Mouse (Mus musculus): ENCODE data around the gene Slc31a1. TPM values are rescaled to one million over a fixed set of nuclear protein-coding genes. Genes with fewer than 3 reads are reported as not detected.

Slc31a1 gene
- polyA plus RNA-seq, 1 experiment from 2014 or later = 49.0 TPM

DNA sequence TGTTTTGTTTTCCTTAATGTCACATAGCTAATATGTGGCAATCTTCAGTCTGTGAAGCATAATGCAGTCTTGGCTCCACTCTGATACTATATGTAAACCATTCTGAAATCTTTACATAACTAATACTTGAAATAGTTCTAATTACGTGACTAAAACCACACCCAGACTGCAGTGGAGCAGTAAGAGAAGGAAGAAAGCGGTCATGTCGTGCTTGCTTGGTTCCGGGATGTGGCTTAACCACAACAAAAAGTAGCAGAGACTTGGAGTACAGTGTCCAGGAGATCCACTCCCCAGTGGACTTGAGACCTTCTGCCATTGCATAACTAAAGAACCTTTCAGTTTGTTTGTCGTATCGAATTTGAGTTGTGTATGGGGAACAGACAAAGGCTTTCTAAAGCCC lies 7.1 kb downstream of the Slc31a1 start:
- Histone ChIP-seq H3K27ac (replicated peaks; ENCODE audit: low read depth, low read length) (no peak overlapping the region), H3K9ac (replicated peaks; ENCODE audit: low read length) (no peak overlapping the region), H3K27me3 (ENCODE audit: control insufficient read depth, insufficient read depth, low read length) (no peaks in the 10 kb centered on the region), H3K4me3 (ENCODE audit: low read depth, low read length) (no peak overlapping the region), H3K4me1 (ENCODE audit: control insufficient read depth, insufficient read depth, low read length) (no peaks in the 10 kb centered on the region), H3K4me2 (ENCODE audit: low read depth, low read length) (no peak overlapping the region), H3K9me3 (replicated peaks; ENCODE audit: control insufficient read depth, low read length) (no peaks in the 10 kb centered on the region), H3K36me3 (replicated peaks; ENCODE audit: control insufficient read depth, insufficient read depth, low read depth, low read length) (no peaks in the 10 kb centered on the region)
- no peak for ATAC-seq (replicated peaks; ENCODE audit: insufficient number of reproducible peaks, low FRiP score, low TSS enrichment, low read depth)
- no peak for DNase-seq (ENCODE audit: low spot score)
- 92% methylated on average over 6 of the region's 6 CpGs for WGBS

DNA sequence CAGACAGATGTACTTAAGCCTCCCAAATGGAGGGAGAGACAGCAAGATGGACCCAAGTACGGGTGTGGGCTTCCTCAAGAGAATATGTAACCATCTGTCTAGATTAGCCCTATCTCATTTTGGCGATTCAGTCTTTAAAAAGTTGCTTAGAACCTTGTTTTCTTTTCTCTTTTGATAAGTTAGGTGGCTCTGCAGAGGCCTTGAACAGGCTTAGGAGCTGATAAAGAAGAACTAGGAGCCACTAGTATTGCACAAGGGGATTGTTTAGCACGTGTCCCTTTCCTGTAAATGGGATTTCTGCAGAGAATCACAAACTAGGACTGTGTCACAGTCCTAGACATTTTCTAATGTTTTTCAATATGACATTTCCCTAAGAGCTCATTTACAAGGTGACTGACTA lies 8.6 kb downstream of the Slc31a1 start:
- Histone ChIP-seq H3K27me3 (ENCODE audit: control insufficient read depth, insufficient read depth, low read length) (no peaks in the 10 kb centered on the region), H3K9ac (replicated peaks; ENCODE audit: low read length) (no peak overlapping the region), H3K36me3 (replicated peaks; ENCODE audit: control insufficient read depth, insufficient read depth, low read depth, low read length) (no peaks in the 10 kb centered on the region), H3K4me3 (ENCODE audit: low read depth, low read length) (no peak overlapping the region), H3K4me1 (ENCODE audit: control insufficient read depth, insufficient read depth, low read length) (no peaks in the 10 kb centered on the region), H3K4me2 (ENCODE audit: low read depth, low read length) (no peak overlapping the region), H3K9me3 (replicated peaks; ENCODE audit: control insufficient read depth, low read length) (no peaks in the 10 kb centered on the region), H3K27ac (replicated peaks; ENCODE audit: low read depth, low read length) (no peak overlapping the region)
- ATAC-seq (replicated peaks; ENCODE audit: insufficient number of reproducible peaks, low FRiP score, low TSS enrichment, low read depth) (no peak), DNase-seq (ENCODE audit: low spot score) (no peak)
- 84% methylated on average over 3 of the region's 3 CpGs for WGBS

DNA sequence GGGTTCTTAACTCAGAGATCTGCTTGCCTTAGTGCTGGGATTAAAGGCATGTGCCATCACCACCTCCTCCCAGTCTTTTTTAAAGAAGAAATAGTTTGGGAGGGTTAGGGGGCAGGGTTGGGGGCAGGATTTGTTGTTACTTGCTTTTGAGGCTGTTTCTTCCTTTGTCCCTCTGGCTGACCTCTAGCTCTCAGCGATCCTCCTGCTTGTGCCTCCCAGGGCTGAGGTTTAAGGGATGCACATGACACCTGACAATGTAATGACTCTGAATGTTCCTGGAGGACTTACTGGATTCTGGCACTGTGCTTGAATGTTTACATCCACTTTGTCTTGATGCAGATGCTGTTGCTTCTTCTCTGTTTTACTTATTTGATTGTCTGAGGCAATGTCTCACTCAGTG lies 11.9 kb downstream of the Slc31a1 start:
- Histone ChIP-seq H3K27me3 (ENCODE audit: control insufficient read depth, insufficient read depth, low read length) (no peaks in the 10 kb centered on the region), H3K4me3 (ENCODE audit: low read depth, low read length) (no peak overlapping the region), H3K9me3 (replicated peaks; ENCODE audit: control insufficient read depth, low read length) (no peaks in the 10 kb centered on the region), H3K9ac (replicated peaks; ENCODE audit: low read length) (no peak overlapping the region), H3K27ac (replicated peaks; ENCODE audit: low read depth, low read length) (no peak overlapping the region), H3K4me1 (ENCODE audit: control insufficient read depth, insufficient read depth, low read length) (no peaks in the 10 kb centered on the region), H3K4me2 (ENCODE audit: low read depth, low read length) (no peak overlapping the region), H3K36me3 (replicated peaks; ENCODE audit: control insufficient read depth, insufficient read depth, low read depth, low read length) (no peaks in the 10 kb centered on the region)
- 39% methylated on average over 1 of the region's 1 CpGs for WGBS
- no peak for ATAC-seq (replicated peaks; ENCODE audit: insufficient number of reproducible peaks, low FRiP score, low TSS enrichment, low read depth)
- DNase-seq (ENCODE audit: low spot score) = no peak

DNA sequence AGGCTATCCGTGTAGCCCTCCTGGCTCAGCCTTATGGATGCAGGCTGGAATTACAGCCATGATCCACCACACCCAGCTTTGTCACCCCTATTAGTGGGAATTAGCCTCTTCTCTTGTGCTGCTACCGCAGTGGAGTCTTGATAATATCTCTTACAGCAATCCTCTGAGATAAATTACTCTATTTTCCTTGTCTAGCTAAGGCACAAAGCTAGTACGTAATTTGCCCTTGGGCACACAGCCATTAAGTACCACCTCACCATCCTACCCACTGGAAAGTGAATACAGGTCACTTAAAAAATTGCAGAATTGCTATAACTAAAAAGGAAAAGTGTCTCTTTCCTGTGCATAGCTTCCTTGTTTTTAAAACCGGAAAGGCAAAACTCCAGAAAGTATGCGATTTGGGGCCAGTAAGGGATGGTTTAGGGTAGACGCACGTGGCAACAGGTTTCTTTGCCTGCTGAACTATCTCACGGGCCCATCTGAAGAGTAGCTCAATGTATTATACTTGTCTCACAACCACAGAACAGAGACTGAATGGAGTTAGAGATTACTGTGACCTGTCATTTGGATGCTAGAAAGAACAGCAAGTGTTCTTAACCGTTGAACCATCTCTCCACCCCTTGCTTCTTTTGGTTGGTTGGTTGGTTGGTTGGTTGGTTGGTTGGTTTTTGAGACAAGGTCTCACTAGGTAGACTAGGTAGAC lies 12.4 kb downstream of the Slc31a1 start:
- Histone ChIP-seq H3K27me3 (ENCODE audit: control insufficient read depth, insufficient read depth, low read length) (no peaks in the 10 kb centered on the region), H3K27ac (replicated peaks; ENCODE audit: low read depth, low read length) (no peak overlapping the region), H3K9ac (replicated peaks; ENCODE audit: low read length) (no peak overlapping the region), H3K4me1 (ENCODE audit: control insufficient read depth, insufficient read depth, low read length) (no peaks in the 10 kb centered on the region), H3K4me2 (ENCODE audit: low read depth, low read length) (no peak overlapping the region), H3K36me3 (replicated peaks; ENCODE audit: control insufficient read depth, insufficient read depth, low read depth, low read length) (no peaks in the 10 kb centered on the region), H3K9me3 (replicated peaks; ENCODE audit: control insufficient read depth, low read length) (no peaks in the 10 kb centered on the region), H3K4me3 (ENCODE audit: low read depth, low read length) (no peak overlapping the region)
- no peak for ATAC-seq (replicated peaks; ENCODE audit: insufficient number of reproducible peaks, low FRiP score, low TSS enrichment, low read depth)
- WGBS = 86% methylated on average over 9 of the region's 9 CpGs
- no peak for DNase-seq (ENCODE audit: low spot score)

DNA sequence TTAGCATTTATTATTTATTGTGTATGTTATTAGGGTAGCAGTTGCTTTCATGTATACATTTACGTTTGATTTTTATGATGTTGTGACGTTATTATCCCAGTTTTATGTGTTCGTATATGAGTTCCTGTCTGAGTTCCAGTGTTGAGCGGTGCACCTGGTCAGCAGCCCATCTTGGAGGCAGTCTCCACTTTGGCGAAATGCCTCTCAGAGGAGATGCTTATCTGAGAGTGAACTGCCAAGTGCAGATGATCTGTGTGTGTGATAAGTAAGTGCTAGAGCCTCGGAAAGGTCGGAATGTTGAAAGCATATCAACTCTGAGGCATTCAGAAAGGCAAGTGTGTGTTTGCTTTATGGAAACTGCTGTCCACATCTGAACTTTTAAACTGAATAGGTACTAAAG lies 13.1 kb downstream of the Slc31a1 start:
- ATAC-seq (replicated peaks; ENCODE audit: insufficient number of reproducible peaks, low FRiP score, low TSS enrichment, low read depth) = no peak
- Histone ChIP-seq H3K4me3 (ENCODE audit: low read depth, low read length) (no peak overlapping the region), H3K27ac (replicated peaks; ENCODE audit: low read depth, low read length) (no peak overlapping the region), H3K9ac (replicated peaks; ENCODE audit: low read length) (no peak overlapping the region), H3K9me3 (replicated peaks; ENCODE audit: control insufficient read depth, low read length) (no peaks in the 10 kb centered on the region), H3K27me3 (ENCODE audit: control insufficient read depth, insufficient read depth, low read length) (no peaks in the 10 kb centered on the region), H3K36me3 (replicated peaks; ENCODE audit: control insufficient read depth, insufficient read depth, low read depth, low read length) (no peaks in the 10 kb centered on the region), H3K4me2 (ENCODE audit: low read depth, low read length) (no peak overlapping the region), H3K4me1 (ENCODE audit: control insufficient read depth, insufficient read depth, low read length) (no peaks in the 10 kb centered on the region)
- DNase-seq (ENCODE audit: low spot score) = no peak
- WGBS = 85% methylated on average over 7 of the region's 7 CpGs

DNA sequence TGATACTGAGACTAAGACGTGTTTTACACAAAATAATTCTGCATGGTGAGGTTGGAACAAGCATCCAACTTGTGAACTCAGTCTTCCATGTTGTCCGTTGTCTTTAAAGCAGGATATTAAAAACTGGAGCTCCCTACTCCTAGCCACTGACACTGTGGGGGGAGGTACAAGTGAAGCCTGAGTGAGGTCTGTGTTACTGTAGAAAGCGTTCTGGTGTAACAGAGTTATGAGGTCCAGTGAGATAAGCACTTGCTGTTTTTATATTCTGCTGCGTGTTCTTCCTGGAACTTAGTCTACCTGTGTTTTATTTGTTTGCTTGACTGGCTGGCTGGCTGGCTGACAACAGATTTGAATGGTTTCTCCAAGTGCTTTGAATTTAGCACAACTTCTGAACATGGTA lies 13.8 kb downstream of the Slc31a1 start:
- H3K4me3 ChIP-seq (ENCODE audit: low read depth, low read length) = no peak overlapping the region

DNA sequence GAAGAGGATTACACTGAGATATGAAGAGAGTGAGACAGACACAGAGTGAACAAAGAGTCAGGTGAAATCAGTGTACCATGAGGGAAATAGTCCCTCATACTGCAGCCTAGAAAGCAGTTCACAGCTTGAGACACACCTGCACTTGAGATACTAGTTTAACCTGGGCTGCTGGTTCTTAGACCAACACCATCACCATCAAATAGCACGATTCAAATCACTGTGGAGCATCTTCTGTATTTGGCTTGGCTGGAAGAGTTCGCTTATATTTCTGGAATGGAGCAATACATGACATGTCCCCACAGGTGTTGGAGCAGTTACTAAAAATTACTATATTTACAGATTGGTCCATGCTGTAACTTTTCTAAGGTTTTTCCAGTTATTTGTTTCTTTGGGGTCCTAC lies 15.6 kb downstream of the Slc31a1 start:
- 86% methylated on average over 2 of the region's 2 CpGs for WGBS
- ATAC-seq (replicated peaks; ENCODE audit: insufficient number of reproducible peaks, low FRiP score, low TSS enrichment, low read depth) = no peak

More for the DNA sequence above, 13.8 kb downstream of the Slc31a1 start:
- whole genome bisulfite sequencing = 83% methylated on average over 4 of the region's 4 CpGs
- no peaks in the 10 kb centered on the region for H3K9me3 ChIP-seq (replicated peaks; ENCODE audit: control insufficient read depth, low read length)
- no peak overlapping the region for H3K9ac ChIP-seq (replicated peaks; ENCODE audit: low read length)
- H3K27ac ChIP-seq (replicated peaks; ENCODE audit: low read depth, low read length) = no peak overlapping the region
- no peak overlapping the region for H3K4me2 ChIP-seq (ENCODE audit: low read depth, low read length)
- DNase-seq (ENCODE audit: low spot score) = no peak
- H3K36me3 ChIP-seq (replicated peaks; ENCODE audit: control insufficient read depth, insufficient read depth, low read depth, low read length) = no peaks in the 10 kb centered on the region
- no peaks in the 10 kb centered on the region for H3K27me3 ChIP-seq (ENCODE audit: control insufficient read depth, insufficient read depth, low read length)
- no peak for ATAC-seq (replicated peaks; ENCODE audit: insufficient number of reproducible peaks, low FRiP score, low TSS enrichment, low read depth)
- no peaks in the 10 kb centered on the region for H3K4me1 ChIP-seq (ENCODE audit: control insufficient read depth, insufficient read depth, low read length)

DNA sequence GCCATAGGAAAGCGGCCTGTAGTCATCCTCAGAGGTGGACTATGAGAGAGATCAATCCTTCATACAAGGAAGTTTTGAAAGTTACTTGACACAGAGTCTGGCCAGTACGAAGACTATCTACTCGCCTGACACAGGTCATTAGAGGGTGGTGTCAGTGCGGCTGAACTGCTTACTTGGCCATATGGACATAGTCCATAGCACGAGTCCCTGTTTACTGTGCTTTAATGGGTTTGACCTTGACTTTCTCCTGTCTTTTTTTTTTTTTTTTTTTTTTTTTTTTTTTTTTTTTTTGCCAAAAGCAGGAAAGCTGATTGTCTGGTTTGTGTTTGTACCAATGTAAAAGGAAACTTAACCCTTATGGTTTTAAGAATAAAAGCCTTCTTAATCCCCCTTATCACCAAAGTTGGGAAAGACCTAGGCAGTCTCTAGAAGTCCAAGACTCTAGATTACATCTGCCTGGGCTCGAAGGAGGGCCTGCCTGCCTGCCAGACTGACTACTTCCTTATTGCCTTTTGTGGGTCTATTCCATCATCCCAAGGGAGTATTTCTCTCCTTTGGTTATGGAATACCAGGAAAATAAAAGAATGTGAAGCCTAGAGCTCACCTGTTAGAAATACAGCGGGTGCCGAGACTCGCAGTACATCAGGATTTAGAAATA lies 19.3 kb downstream of the Slc31a1 start:
- ATAC-seq (replicated peaks; ENCODE audit: insufficient number of reproducible peaks, low FRiP score, low TSS enrichment, low read depth) (no peak), DNase-seq (ENCODE audit: low spot score) (no peak)
- Histone ChIP-seq H3K9ac (replicated peaks; ENCODE audit: low read length) (no peak overlapping the region), H3K27ac (replicated peaks; ENCODE audit: low read depth, low read length) (no peak overlapping the region), H3K36me3 (replicated peaks; ENCODE audit: control insufficient read depth, insufficient read depth, low read depth, low read length) (no peaks in the 10 kb centered on the region), H3K4me1 (ENCODE audit: control insufficient read depth, insufficient read depth, low read length) (no peaks in the 10 kb centered on the region), H3K9me3 (replicated peaks; ENCODE audit: control insufficient read depth, low read length) (no peaks in the 10 kb centered on the region), H3K4me2 (ENCODE audit: low read depth, low read length) (no peak overlapping the region), H3K4me3 (ENCODE audit: low read depth, low read length) (no peak overlapping the region), H3K27me3 (ENCODE audit: control insufficient read depth, insufficient read depth, low read length) (no peaks in the 10 kb centered on the region)
- WGBS = 85% methylated on average over 9 of the region's 9 CpGs

More for the DNA sequence above, 15.6 kb downstream of the Slc31a1 start:
- H3K4me3 ChIP-seq (ENCODE audit: low read depth, low read length) = no peak overlapping the region
- no peak overlapping the region for H3K27ac ChIP-seq (replicated peaks; ENCODE audit: low read depth, low read length)
- no peaks in the 10 kb centered on the region for H3K27me3 ChIP-seq (ENCODE audit: control insufficient read depth, insufficient read depth, low read length)
- no peaks in the 10 kb centered on the region for H3K9me3 ChIP-seq (replicated peaks; ENCODE audit: control insufficient read depth, low read length)
- no peak overlapping the region for H3K9ac ChIP-seq (replicated peaks; ENCODE audit: low read length)
- H3K4me1 ChIP-seq (ENCODE audit: control insufficient read depth, insufficient read depth, low read length) = no peaks in the 10 kb centered on the region
- DNase-seq (ENCODE audit: low spot score) = no peak
- no peaks in the 10 kb centered on the region for H3K36me3 ChIP-seq (replicated peaks; ENCODE audit: control insufficient read depth, insufficient read depth, low read depth, low read length)
- no peak overlapping the region for H3K4me2 ChIP-seq (ENCODE audit: low read depth, low read length)
